8 mouse cellular contexts compared by ENCODE assay signal in genomic region chr11:73176186-73176585, GRCm38 (mm10). TPM values are rescaled to one million over a fixed set of nuclear protein-coding genes. Genes with fewer than 3 reads are reported as not detected.
DNase-seq lines count a peak whose midpoint lies in the region; ATAC-seq and TF ChIP-seq lines count a peak whose summit lies in the region.

No protein-coding gene starts in this region.

- peak overlapping the region; percentile 87 for H3K4me2 ChIP-seq in lung, postnatal 0 days (replicated peaks; ENCODE audit: low read depth, low read length)
- H3K4me2 ChIP-seq in embryonic facial prominence, embryonic 12.5 days (replicated peaks): peak overlapping the region; percentile 74
- H3K4me2 ChIP-seq in intestine, postnatal 0 days (replicated peaks; ENCODE audit: low read depth): peak overlapping the region; percentile 86

- no peak for ATAC-seq in lung, postnatal 0 days
- no peak for ATAC-seq in embryonic facial prominence, embryonic 12.5 days (ENCODE audit: insufficient number of reproducible peaks, insufficient read depth, low FRiP score, low TSS enrichment)
- ATAC-seq in intestine, postnatal 0 days: no peak
- no peak for ATAC-seq in granulocyte monocyte progenitor cell, adult 5-6 weeks (replicated peaks; ENCODE audit: poor library complexity, severe bottlenecking)

- H3K27me3 ChIP-seq in lung, postnatal 0 days (replicated peaks; ENCODE audit: insufficient read depth, low read length): no peaks in the 10 kb centered on the region
- H3K27me3 ChIP-seq in embryonic facial prominence, embryonic 12.5 days: no peaks in the 10 kb centered on the region
- H3K27me3 ChIP-seq in intestine, postnatal 0 days (replicated peaks; ENCODE audit: control insufficient read depth, insufficient read depth, low read length): no peaks in the 10 kb centered on the region
- no peaks in the 10 kb centered on the region for H3K27me3 ChIP-seq in small intestine, adult 2 months (ENCODE audit: control insufficient read depth, insufficient read depth, low read length)

- peak; percentile 26 for DNase-seq in lung, postnatal 0 days (ENCODE audit: low spot score)
- no peak for DNase-seq in lung, adult 18-20 months
- no peak for DNase-seq in ovary, postnatal 36 days (ENCODE audit: low spot score)
- DNase-seq in cerebellum, adult 18-20 months: no peak

- peak overlapping the region; percentile 86 for H3K9ac ChIP-seq in lung, postnatal 0 days (replicated peaks; ENCODE audit: low read depth)
- peak overlapping the region; percentile 93 for H3K9ac ChIP-seq in embryonic facial prominence, embryonic 12.5 days
- peak overlapping the region; percentile 88 for H3K9ac ChIP-seq in intestine, postnatal 0 days (ENCODE audit: low read depth, low read length)

- peaks cover 17% of the 10 kb centered on the region; the same call in 1 of the 2 replicates for H3K4me1 ChIP-seq in lung, postnatal 0 days (ENCODE audit: insufficient read depth, low read depth, low read length)
- peaks cover 15% of the 10 kb centered on the region for H3K4me1 ChIP-seq in embryonic facial prominence, embryonic 12.5 days
- H3K4me1 ChIP-seq in intestine, postnatal 0 days (replicated peaks; ENCODE audit: control insufficient read depth, insufficient read depth, low read length): 0 out of 2 replicates have a peak, but pooled peaks cover 4% of the 10 kb centered on the region
- H3K4me1 ChIP-seq in small intestine, adult 2 months (ENCODE audit: control insufficient read depth, insufficient read depth, insufficient read length, low read length): peaks cover 4% of the 10 kb centered on the region; the same call in 1 of the 2 replicates

- H3K27ac ChIP-seq in lung, postnatal 0 days (ENCODE audit: low read length): peak overlapping the region; percentile 98
- peak overlapping the region; percentile 88 for H3K27ac ChIP-seq in embryonic facial prominence, embryonic 12.5 days
- H3K27ac ChIP-seq in intestine, postnatal 0 days (ENCODE audit: low read depth, low read length): peak overlapping the region; percentile 95
- no peak overlapping the region; the same call in 1 of the 2 replicates for H3K27ac ChIP-seq in small intestine, adult 2 months (ENCODE audit: insufficient read depth, low read depth, low read length)

- H3K9me3 ChIP-seq in lung, postnatal 0 days (ENCODE audit: low read length): no peaks in the 10 kb centered on the region
- H3K9me3 ChIP-seq in embryonic facial prominence, embryonic 12.5 days: no peaks in the 10 kb centered on the region
- no peaks in the 10 kb centered on the region for H3K9me3 ChIP-seq in intestine, postnatal 0 days (ENCODE audit: control insufficient read depth)

- H3K36me3 ChIP-seq in lung, postnatal 0 days (ENCODE audit: insufficient read depth, low read length): no peaks in the 10 kb centered on the region
- H3K36me3 ChIP-seq in embryonic facial prominence, embryonic 12.5 days: peaks cover 25% of the 10 kb centered on the region
- H3K36me3 ChIP-seq in intestine, postnatal 0 days (ENCODE audit: control insufficient read depth, insufficient read depth): peaks cover 13% of the 10 kb centered on the region
- peaks cover 9% of the 10 kb centered on the region for H3K36me3 ChIP-seq in small intestine, adult 2 months (ENCODE audit: control insufficient read depth, insufficient read depth, low read length)

- no peak for TF ChIP-seq CTCF in lung, postnatal 0 days (IDR thresholded peaks at IDR 0.05)
- no peak for TF ChIP-seq CTCF in intestine, postnatal 0 days (IDR thresholded peaks at IDR 0.05; ENCODE audit: low read depth)
- no peak for TF ChIP-seq CTCF in small intestine, adult 2 months (IDR thresholded peaks at IDR 0.05; ENCODE audit: extremely low read depth, insufficient read length, insufficient replicate concordance, low read depth, low read length)

- 2% methylated on average over 14 of the region's 15 CpGs for WGBS in lung, postnatal 0 days
- 1% methylated on average over 15 of the region's 15 CpGs for WGBS in embryonic facial prominence, embryonic 12.5 days
- WGBS in intestine, postnatal 0 days: under 1% methylated on average over 15 of the region's 15 CpGs
- WGBS in small intestine, adult 2 months: under 1% methylated on average over 15 of the region's 15 CpGs

- TF ChIP-seq EP300 in lung, postnatal 0 days (IDR thresholded peaks at IDR 0.05): no peak

- H3K4me3 ChIP-seq in lung, postnatal 0 days (ENCODE audit: low read depth, low read length): peak overlapping the region; percentile 91
- peak overlapping the region; percentile 96 for H3K4me3 ChIP-seq in embryonic facial prominence, embryonic 12.5 days
- H3K4me3 ChIP-seq in intestine, postnatal 0 days (ENCODE audit: low read depth, low read length): peak overlapping the region; percentile 98
- peak overlapping the region; percentile 89 for H3K4me3 ChIP-seq in small intestine, adult 2 months (ENCODE audit: low read depth, low read length)

- TF ChIP-seq POLR2A in small intestine, adult 2 months (IDR thresholded peaks at IDR 0.05; ENCODE audit: low read depth, low read length): no peak

RNA-seq across cellular contexts. Expression of gene Emc6, which starts 0.7 kb away (rescaled TPM):
- polyA plus RNA-seq in lung, postnatal 0 days (2015; fragmentation: Nextera tagmentation; extraction: Ambion mirVana): 160 and 177 TPM in 2 replicates
- 99.7 and 104 TPM in 2 replicates for polyA plus RNA-seq in embryonic facial prominence, embryonic 12.5 days (2016; fragmentation: Nextera tagmentation; extraction: Ambion mirVana)
- polyA plus RNA-seq in intestine, postnatal 0 days (2015; fragmentation: Nextera tagmentation; extraction: Ambion mirVana): 114 and 120 TPM in 2 replicates
- 38.7 and 43.0 TPM in 2 replicates for polyA plus RNA-seq in small intestine, adult 2 months (2012; rRNA removed)
- 71.0 and 77.9 TPM in 2 replicates for total RNA-seq in granulocyte monocyte progenitor cell, adult 5-6 weeks (2014; fragmentation: Nextera tagmentation)
- 50.7 and 76.5 TPM in 2 replicates for total RNA-seq in granulocyte monocyte progenitor cell, adult 5-6 weeks (2017)

RNA-seq across cellular contexts. Expression of gene Tax1bp3, which starts 0.7 kb away (rescaled TPM):
- polyA plus RNA-seq in lung, postnatal 0 days (2015; fragmentation: Nextera tagmentation; extraction: Ambion mirVana): 373 and 379 TPM in 2 replicates
- 206 and 211 TPM in 2 replicates for polyA plus RNA-seq in embryonic facial prominence, embryonic 12.5 days (2016; fragmentation: Nextera tagmentation; extraction: Ambion mirVana)
- 215 and 217 TPM in 2 replicates for polyA plus RNA-seq in intestine, postnatal 0 days (2015; fragmentation: Nextera tagmentation; extraction: Ambion mirVana)
- 75.1 and 181 TPM in 2 replicates for polyA plus RNA-seq in small intestine, adult 2 months (2012; rRNA removed)
- total RNA-seq in granulocyte monocyte progenitor cell, adult 5-6 weeks (2014; fragmentation: Nextera tagmentation): 10.4 and 19.9 TPM in 2 replicates
- 6.3 and 11.7 TPM in 2 replicates for total RNA-seq in granulocyte monocyte progenitor cell, adult 5-6 weeks (2017)

RNA-seq across cellular contexts. Expression of gene P2rx5, which starts 16.0 kb away (rescaled TPM):
- polyA plus RNA-seq in lung, postnatal 0 days (2015; fragmentation: Nextera tagmentation; extraction: Ambion mirVana): 1.4 and 2.2 TPM in 2 replicates
- 0.42 and 0.60 TPM in 2 replicates for polyA plus RNA-seq in embryonic facial prominence, embryonic 12.5 days (2016; fragmentation: Nextera tagmentation; extraction: Ambion mirVana)
- 0.04 and 0.08 TPM in 2 replicates for polyA plus RNA-seq in intestine, postnatal 0 days (2015; fragmentation: Nextera tagmentation; extraction: Ambion mirVana)
- 0.15 and 0.17 TPM in 2 replicates for polyA plus RNA-seq in small intestine, adult 2 months (2012; rRNA removed)
- not detected in 2 replicates for total RNA-seq in granulocyte monocyte progenitor cell, adult 5-6 weeks (2014; fragmentation: Nextera tagmentation)
- total RNA-seq in granulocyte monocyte progenitor cell, adult 5-6 weeks (2017): not detected in 2 replicates

RNA-seq across cellular contexts. Expression of gene Ctns, which starts 22.7 kb away (rescaled TPM):
- polyA plus RNA-seq in lung, postnatal 0 days (2015; fragmentation: Nextera tagmentation; extraction: Ambion mirVana): 15.2 and 16.2 TPM in 2 replicates
- polyA plus RNA-seq in embryonic facial prominence, embryonic 12.5 days (2016; fragmentation: Nextera tagmentation; extraction: Ambion mirVana): 24.5 and 26.5 TPM in 2 replicates
- 46.8 and 53.2 TPM in 2 replicates for polyA plus RNA-seq in intestine, postnatal 0 days (2015; fragmentation: Nextera tagmentation; extraction: Ambion mirVana)
- polyA plus RNA-seq in small intestine, adult 2 months (2012; rRNA removed): 7.1 and 16.4 TPM in 2 replicates
- 24.7 and 26.8 TPM in 2 replicates for total RNA-seq in granulocyte monocyte progenitor cell, adult 5-6 weeks (2014; fragmentation: Nextera tagmentation)
- total RNA-seq in granulocyte monocyte progenitor cell, adult 5-6 weeks (2017): 15.6 and 17.5 TPM in 2 replicates

RNA-seq across cellular contexts. Expression of gene Shpk, which starts 23.1 kb away (rescaled TPM):
- 2.8 and 3.5 TPM in 2 replicates for polyA plus RNA-seq in lung, postnatal 0 days (2015; fragmentation: Nextera tagmentation; extraction: Ambion mirVana)
- polyA plus RNA-seq in embryonic facial prominence, embryonic 12.5 days (2016; fragmentation: Nextera tagmentation; extraction: Ambion mirVana): 2.0 and 2.1 TPM in 2 replicates
- polyA plus RNA-seq in intestine, postnatal 0 days (2015; fragmentation: Nextera tagmentation; extraction: Ambion mirVana): 21.3 and 26.3 TPM in 2 replicates
- 5.6 and 14.8 TPM in 2 replicates for polyA plus RNA-seq in small intestine, adult 2 months (2012; rRNA removed)
- total RNA-seq in granulocyte monocyte progenitor cell, adult 5-6 weeks (2014; fragmentation: Nextera tagmentation): 1.8 and 1.9 TPM in 2 replicates
- total RNA-seq in granulocyte monocyte progenitor cell, adult 5-6 weeks (2017): 1.8 and 3.1 TPM in 2 replicates
